Mouse (Mus musculus): ENCODE data around the gene Tmcc3. TPM values are rescaled to one million over a fixed set of nuclear protein-coding genes. Genes with fewer than 3 reads are reported as not detected.

Tmcc3 gene
- total and polyA plus RNA-seq, 2 experiments from 2014 or later = 12.8 to 14.7 TPM

- Histone ChIP-seq H3K27ac (ENCODE audit: low read depth, low read length) (0 out of 2 replicates have a peak overlapping the region, but pooled peaks have one; percentile 38), H3K9ac (replicated peaks; ENCODE audit: low read length, poor library complexity, severe bottlenecking) (no peak overlapping the region), H3K36me3 (ENCODE audit: insufficient read depth, low read length) (no peaks in the 10 kb centered on the region), H3K27me3 (ENCODE audit: insufficient read depth, low read length) (no peaks in the 10 kb centered on the region), H3K4me2 (ENCODE audit: low read depth, low read length, poor library complexity, severe bottlenecking) (no peak overlapping the region), H3K9me3 (ENCODE audit: low read length) (no peaks in the 10 kb centered on the region), H3K4me3 (ENCODE audit: low read depth, low read length) (no peak overlapping the region), H3K4me1 (ENCODE audit: insufficient read depth, low read length) (peaks cover 4% of the 10 kb centered on the region; the same call in 1 of the 2 replicates)
- no peak for TF ChIP-seq CTCF (IDR thresholded peaks at IDR 0.05)
- no peak for ATAC-seq (ENCODE audit: low FRiP score)
- no peak for DNase-seq (ENCODE audit: low spot score)
- 27% methylated on average over 4 of the region's 4 CpGs for WGBS
These were observed 65.2 kb downstream of the Tmcc3 start for GRCm38 (mm10) chr10:94376941-94377340.

GRCm38 (mm10) chr10:94377844-94378243, 66.1 kb downstream of the Tmcc3 start:
- DNase-seq (ENCODE audit: low spot score) (peak; percentile 30), ATAC-seq (ENCODE audit: low FRiP score) (no peak)
- WGBS = 65% methylated on average over 10 of the region's 10 CpGs
- H3K27ac ChIP-seq (ENCODE audit: low read depth, low read length) = no peak overlapping the region
- H3K4me3 ChIP-seq (ENCODE audit: low read depth, low read length) = no peak overlapping the region
- peaks cover 4% of the 10 kb centered on the region; the same call in 1 of the 2 replicates for H3K4me1 ChIP-seq (ENCODE audit: insufficient read depth, low read length)
- no peaks in the 10 kb centered on the region for H3K27me3 ChIP-seq (ENCODE audit: insufficient read depth, low read length)
- no peak for TF ChIP-seq CTCF (IDR thresholded peaks at IDR 0.05)
- H3K9me3 ChIP-seq (ENCODE audit: low read length) = no peaks in the 10 kb centered on the region
- no peak overlapping the region for H3K4me2 ChIP-seq (ENCODE audit: low read depth, low read length, poor library complexity, severe bottlenecking)
- H3K9ac ChIP-seq (replicated peaks; ENCODE audit: low read length, poor library complexity, severe bottlenecking) = no peak overlapping the region
- H3K36me3 ChIP-seq (ENCODE audit: insufficient read depth, low read length) = no peaks in the 10 kb centered on the region

- TF ChIP-seq CTCF (IDR thresholded peaks at IDR 0.05) = peak; percentile 69
- Histone ChIP-seq H3K4me1 (ENCODE audit: insufficient read depth, low read length) (peaks cover 4% of the 10 kb centered on the region; the same call in 1 of the 2 replicates), H3K4me2 (ENCODE audit: low read depth, low read length, poor library complexity, severe bottlenecking) (0 out of 2 replicates have a peak overlapping the region, but pooled peaks have one; percentile 4), H3K27me3 (ENCODE audit: insufficient read depth, low read length) (no peaks in the 10 kb centered on the region), H3K4me3 (ENCODE audit: low read depth, low read length) (no peak overlapping the region), H3K27ac (ENCODE audit: low read depth, low read length) (no peak overlapping the region), H3K36me3 (ENCODE audit: insufficient read depth, low read length) (no peaks in the 10 kb centered on the region), H3K9ac (replicated peaks; ENCODE audit: low read length, poor library complexity, severe bottlenecking) (no peak overlapping the region), H3K9me3 (ENCODE audit: low read length) (no peaks in the 10 kb centered on the region)
- 54% methylated on average over 13 of the region's 13 CpGs for WGBS
- DNase-seq (ENCODE audit: low spot score) = peak; percentile 91
- ATAC-seq (ENCODE audit: low FRiP score) = peak; percentile 78
These were observed 66.6 kb downstream of the Tmcc3 start for GRCm38 (mm10) chr10:94378383-94378782.

DNA sequence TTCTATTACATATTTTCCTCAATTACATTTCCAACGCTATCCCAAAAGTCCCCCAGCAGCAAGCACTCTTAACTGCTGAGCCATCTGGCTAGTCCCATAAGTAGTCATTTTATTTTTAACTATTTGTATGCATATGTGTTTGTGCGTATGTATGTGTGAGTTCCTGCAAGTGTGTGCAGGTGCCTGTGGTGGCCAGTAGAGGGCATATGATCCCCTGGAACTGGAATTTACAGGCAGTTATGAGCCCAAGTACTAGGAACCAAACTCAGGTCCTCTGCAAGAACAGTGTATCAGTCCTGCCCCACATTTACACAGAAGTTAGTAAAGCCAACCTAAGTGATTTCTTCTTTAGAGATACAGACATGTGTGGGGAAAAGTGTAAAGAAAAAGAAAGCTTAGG, 68.3 kb downstream of the Tmcc3 start:
- DNase-seq (ENCODE audit: low spot score) (no peak), ATAC-seq (ENCODE audit: low FRiP score) (no peak)
- H3K4me3 ChIP-seq (ENCODE audit: low read depth, low read length) = no peak overlapping the region
- H3K4me2 ChIP-seq (ENCODE audit: low read depth, low read length, poor library complexity, severe bottlenecking) = no peak overlapping the region
- WGBS = 91% methylated on average over 2 of the region's 2 CpGs
- H3K27ac ChIP-seq (ENCODE audit: low read depth, low read length) = no peak overlapping the region
- H3K36me3 ChIP-seq (ENCODE audit: insufficient read depth, low read length) = no peaks in the 10 kb centered on the region
- peaks cover 4% of the 10 kb centered on the region; the same call in 1 of the 2 replicates for H3K4me1 ChIP-seq (ENCODE audit: insufficient read depth, low read length)
- TF ChIP-seq CTCF (IDR thresholded peaks at IDR 0.05) = peak; percentile 50
- H3K9ac ChIP-seq (replicated peaks; ENCODE audit: low read length, poor library complexity, severe bottlenecking) = no peak overlapping the region
- H3K9me3 ChIP-seq (ENCODE audit: low read length) = no peaks in the 10 kb centered on the region
- H3K27me3 ChIP-seq (ENCODE audit: insufficient read depth, low read length) = no peaks in the 10 kb centered on the region

DNA sequence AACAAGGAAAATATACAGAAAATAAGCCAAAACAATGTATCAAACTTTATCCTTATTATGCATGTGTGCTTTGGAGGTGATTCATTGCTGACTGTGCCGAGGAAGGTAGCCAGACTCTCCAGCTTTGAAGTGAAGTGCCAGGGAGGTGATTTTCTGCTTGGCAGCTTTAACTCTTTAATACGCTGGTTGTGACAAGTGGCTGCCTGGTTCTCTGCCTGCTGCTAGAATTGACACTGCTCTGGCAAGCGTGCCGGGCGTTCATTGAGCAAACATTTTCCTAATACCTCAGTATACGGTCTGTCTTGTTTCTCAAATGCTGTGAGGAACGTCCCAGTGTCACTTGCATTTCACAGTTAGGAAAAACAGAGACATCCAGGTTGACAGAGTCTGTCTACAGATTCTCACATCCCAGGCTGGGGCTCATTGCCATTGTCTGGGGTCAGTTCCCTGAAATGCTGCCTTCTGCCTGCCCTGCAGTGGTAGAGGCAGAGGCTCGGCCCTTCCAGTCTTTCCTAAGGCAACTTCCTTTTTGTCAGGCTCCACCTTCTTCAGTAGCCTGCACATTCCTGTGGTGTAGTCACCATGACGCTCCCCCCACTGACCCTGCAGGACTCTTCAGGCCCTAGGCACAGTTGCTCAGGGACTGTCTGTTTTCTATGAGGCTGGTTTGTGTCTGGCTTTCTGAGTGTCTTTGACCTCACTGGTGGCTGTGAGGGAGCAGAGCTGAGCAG, 69.1 kb downstream of the Tmcc3 start:
- Histone ChIP-seq H3K9ac (replicated peaks; ENCODE audit: low read length, poor library complexity, severe bottlenecking) (no peak overlapping the region), H3K4me1 (ENCODE audit: insufficient read depth, low read length) (peaks cover 4% of the 10 kb centered on the region; the same call in 1 of the 2 replicates), H3K9me3 (ENCODE audit: low read length) (0 out of 2 replicates have a peak, but pooled peaks cover 4% of the 10 kb centered on the region), H3K4me3 (ENCODE audit: low read depth, low read length) (no peak overlapping the region), H3K27me3 (ENCODE audit: insufficient read depth, low read length) (no peaks in the 10 kb centered on the region), H3K36me3 (ENCODE audit: insufficient read depth, low read length) (no peaks in the 10 kb centered on the region), H3K4me2 (ENCODE audit: low read depth, low read length, poor library complexity, severe bottlenecking) (no peak overlapping the region), H3K27ac (ENCODE audit: low read depth, low read length) (no peak overlapping the region)
- TF ChIP-seq CTCF (IDR thresholded peaks at IDR 0.05) = no peak
- WGBS = 33% methylated on average over 9 of the region's 9 CpGs
- DNase-seq (ENCODE audit: low spot score) = peak; percentile 37
- no peak for ATAC-seq (ENCODE audit: low FRiP score)

DNA sequence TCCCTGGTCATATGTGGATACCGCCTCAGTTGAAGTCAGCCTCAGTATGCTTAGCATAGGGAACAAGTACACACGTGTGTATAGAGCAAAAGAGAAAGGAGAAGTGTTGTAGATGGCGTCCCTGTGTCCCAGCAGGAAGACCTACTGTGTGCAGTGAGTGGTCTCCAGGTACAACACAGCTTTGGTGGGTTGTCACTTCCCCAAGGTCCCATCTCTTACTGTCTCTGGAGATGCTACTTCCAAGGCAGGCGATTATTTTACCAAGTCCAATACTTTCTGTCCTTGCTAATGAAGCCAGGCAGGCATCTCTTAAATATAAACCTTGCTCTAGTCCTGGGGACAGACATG, 69.6 kb downstream of the Tmcc3 start:
- TF ChIP-seq CTCF (IDR thresholded peaks at IDR 0.05) = no peak
- no peaks in the 10 kb centered on the region for H3K36me3 ChIP-seq (ENCODE audit: insufficient read depth, low read length)
- H3K9me3 ChIP-seq (ENCODE audit: low read length) = 0 out of 2 replicates have a peak, but pooled peaks cover 4% of the 10 kb centered on the region
- H3K4me2 ChIP-seq (ENCODE audit: low read depth, low read length, poor library complexity, severe bottlenecking) = no peak overlapping the region
- 78% methylated on average over 4 of the region's 4 CpGs for WGBS
- DNase-seq (ENCODE audit: low spot score) (no peak), ATAC-seq (ENCODE audit: low FRiP score) (no peak)
- no peak overlapping the region for H3K9ac ChIP-seq (replicated peaks; ENCODE audit: low read length, poor library complexity, severe bottlenecking)
- peaks cover 4% of the 10 kb centered on the region; the same call in 1 of the 2 replicates for H3K4me1 ChIP-seq (ENCODE audit: insufficient read depth, low read length)
- no peaks in the 10 kb centered on the region for H3K27me3 ChIP-seq (ENCODE audit: insufficient read depth, low read length)
- H3K27ac ChIP-seq (ENCODE audit: low read depth, low read length) = no peak overlapping the region
- H3K4me3 ChIP-seq (ENCODE audit: low read depth, low read length) = no peak overlapping the region
